Mouse (Mus musculus) CH12.LX (cell line): ENCODE results near the gene Tmem88b. TPM values are rescaled to one million over a fixed set of nuclear protein-coding genes. Genes with fewer than 3 reads are reported as not detected.

Experiments used
- DNase-seq: peaks from one replicate; pipeline ENCODE4 v3.0.0-alpha.2; 2013; ENCODE audit errors: extremely low read depth
- H3K27ac ChIP-seq: 2 replicates; pipeline ENCODE4 v1.5.1; 2012; ENCODE audit warnings: low read depth, mild to moderate bottlenecking, control low read depth, moderate library complexity; ENCODE audit not compliant: insufficient read depth
- H3K27me3 ChIP-seq: replicated peaks from 2 replicates; pipeline ENCODE3; 2012; ENCODE audit warnings: inconsistent platforms
- H3K36me3 ChIP-seq, 2 experiments: replicated peaks in 1 of 2; 2 replicates each; pipeline versions ENCODE3 to v1.6.1; 2012; ENCODE audit warnings: inconsistent platforms in 1 of 2, low read length in 1 of 2, mild to moderate bottlenecking in 1 of 2, mixed read lengths in 1 of 2, moderate library complexity in 1 of 2; ENCODE audit not compliant: control insufficient read depth in 1 of 2, insufficient read depth in 1 of 2
- H3K4me1 ChIP-seq, 2 experiments: 2 replicates each; pipeline ENCODE4 v1.6.1; 2012; ENCODE audit warnings: inconsistent platforms in 1 of 2, moderate library complexity in 1 of 2; ENCODE audit not compliant: insufficient read depth in 2 of 2, control insufficient read depth in 1 of 2
- H3K4me2 ChIP-seq: 2 replicates; pipeline ENCODE4 v1.6.1; 2012; ENCODE audit warnings: low read depth, mild to moderate bottlenecking, control low read depth; ENCODE audit not compliant: poor library complexity, insufficient read depth, severe bottlenecking
- H3K4me3 ChIP-seq, 3 experiments: fragments of 150-350 bp in 1 of 3; sonication (generic) in 1 of 3; replicated peaks in 1 of 3; 2 replicates each; pipeline versions ENCODE3 to v1.5.1; 2011 to 2012; ENCODE audit warnings: low read depth in 2 of 3, low read length in 2 of 3, mild to moderate bottlenecking in 2 of 3, moderate library complexity in 2 of 3, control low read depth in 1 of 3, improper control_type of control experiment in 1 of 3, inconsistent platforms in 1 of 3, mixed read lengths in 1 of 3; ENCODE audit not compliant: poor library complexity in 1 of 3
- H3K79me2 ChIP-seq: replicated peaks from 2 replicates; pipeline ENCODE4 v1.6.1; 2012; ENCODE audit warnings: mild to moderate bottlenecking, moderate library complexity; ENCODE audit not compliant: control insufficient read depth, poor library complexity, insufficient read depth, severe bottlenecking; ENCODE audit errors: extremely low read depth
- H3K9ac ChIP-seq: 2 replicates; pipeline ENCODE4 v1.6.1; 2012; ENCODE audit warnings: low read depth, mild to moderate bottlenecking, control low read depth, moderate library complexity; ENCODE audit not compliant: insufficient read depth
- H3K9me3 ChIP-seq: replicated peaks from 2 replicates; pipeline ENCODE3; 2012; ENCODE audit warnings: low read length, inconsistent platforms, mixed read lengths
- CHD2 ChIP-seq: IDR thresholded peaks from 2 replicates; pipeline ENCODE4 v1.6.1; 2011; ENCODE audit warnings: low read length, improper control_type of control experiment
- CTCF ChIP-seq, 2 experiments: IDR thresholded peaks in 1 of 2; conservative IDR thresholded peaks in 1 of 2; 2 replicates each; pipeline ENCODE4 v1.5.1; 2011 to 2012; ENCODE audit warnings: low read depth in 2 of 2, low read length in 2 of 2, improper control_type of control experiment in 1 of 2, inconsistent platforms in 1 of 2, mild to moderate bottlenecking in 1 of 2, moderate library complexity in 1 of 2
- ELF1 ChIP-seq: IDR thresholded peaks from 2 replicates; pipeline ENCODE4 v1.6.1; 2014; ENCODE audit warnings: low read depth, mild to moderate bottlenecking, inconsistent platforms, low read length, improper control_type of control experiment
- EP300 ChIP-seq: IDR thresholded peaks from 2 replicates; pipeline ENCODE4 v1.6.1; 2011; ENCODE audit warnings: low read length, improper control_type of control experiment
- ETS1 ChIP-seq: conservative IDR thresholded peaks from 2 replicates; pipeline ENCODE4 v1.6.1; 2012; ENCODE audit warnings: low read depth, mild to moderate bottlenecking, inconsistent platforms, low read length, improper control_type of control experiment, moderate library complexity
- HCFC1 ChIP-seq: IDR thresholded peaks from 2 replicates; pipeline ENCODE4 v1.6.1; 2012; ENCODE audit warnings: low read depth, mild to moderate bottlenecking, inconsistent platforms, low read length, improper control_type of control experiment
- IRF4 ChIP-seq: IDR thresholded peaks from 2 replicates; pipeline ENCODE4 v1.6.1; 2014; ENCODE audit warnings: low read depth, mild to moderate bottlenecking, inconsistent platforms, low read length, improper control_type of control experiment
- JUN ChIP-seq: IDR thresholded peaks from 2 replicates; pipeline ENCODE4 v1.6.1; 2011; ENCODE audit warnings: low read depth, mild to moderate bottlenecking, low read length, improper control_type of control experiment, moderate library complexity; ENCODE audit not compliant: insufficient read depth
- MAFK ChIP-seq: IDR thresholded peaks from 2 replicates; pipeline ENCODE4 v1.6.1; 2011; ENCODE audit warnings: low read length, improper control_type of control experiment; ENCODE audit not compliant: insufficient replicate concordance
- MAX ChIP-seq: IDR thresholded peaks from 2 replicates; pipeline ENCODE4 v1.6.1; 2011; ENCODE audit warnings: low read length, improper control_type of control experiment
- MAZ ChIP-seq: IDR thresholded peaks from 2 replicates; pipeline ENCODE4 v1.6.1; 2012; ENCODE audit warnings: low read depth, mild to moderate bottlenecking, inconsistent platforms, low read length, improper control_type of control experiment, moderate library complexity
- MXI1 ChIP-seq: IDR thresholded peaks from 2 replicates; pipeline ENCODE4 v1.6.1; 2011; ENCODE audit warnings: mild to moderate bottlenecking, low read depth, low read length, improper control_type of control experiment
- MYC ChIP-seq: IDR thresholded peaks from 2 replicates; pipeline ENCODE4 v1.6.1; 2011; ENCODE audit warnings: low read depth, mild to moderate bottlenecking, improper control_type of control experiment, low read length
- NELFE ChIP-seq: IDR thresholded peaks from 2 replicates; pipeline ENCODE4 v1.6.1; 2011; ENCODE audit warnings: low read depth, low read length, improper control_type of control experiment
- PAX5 ChIP-seq: IDR thresholded peaks from 2 replicates; pipeline ENCODE4 v1.6.1; 2012; ENCODE audit warnings: low read length, inconsistent platforms, mixed read lengths
- POLR2A ChIP-seq: IDR thresholded peaks from 2 replicates; pipeline ENCODE4 v1.6.1; 2011; ENCODE audit warnings: low read depth, mild to moderate bottlenecking, improper control_type of control experiment, low read length
- POLR2AphosphoS2 ChIP-seq: IDR thresholded peaks from 2 replicates; pipeline ENCODE4 v1.6.1; 2011; ENCODE audit warnings: low read depth, low read length, improper control_type of control experiment
- RCOR1 ChIP-seq: conservative IDR thresholded peaks from 2 replicates; pipeline ENCODE4 v1.6.1; 2012; ENCODE audit warnings: low read depth, mild to moderate bottlenecking, inconsistent platforms, low read length, improper control_type of control experiment
- SIN3A ChIP-seq: IDR thresholded peaks from 2 replicates; pipeline ENCODE4 v1.6.1; 2012; ENCODE audit warnings: low read length, improper control_type of control experiment, inconsistent platforms
- SMC3 ChIP-seq: IDR thresholded peaks from 2 replicates; pipeline ENCODE4 v1.6.1; 2011; ENCODE audit warnings: low read depth, low read length, improper control_type of control experiment
- TCF12 ChIP-seq: IDR thresholded peaks from 2 replicates; pipeline ENCODE4 v1.6.1; 2014; ENCODE audit warnings: low read depth, mild to moderate bottlenecking, inconsistent platforms, low read length, improper control_type of control experiment
- USF1 ChIP-seq: IDR thresholded peaks from 2 replicates; pipeline ENCODE4 v1.6.1; 2014; ENCODE audit warnings: low read depth, mild to moderate bottlenecking, inconsistent platforms, low read length, improper control_type of control experiment
- ZNF384 ChIP-seq: IDR thresholded peaks from 2 replicates; pipeline ENCODE4 v1.6.1; 2012; ENCODE audit warnings: low read depth, low read length, improper control_type of control experiment, inconsistent platforms
- dilution Hi-C: fragments of 300-500 bp; cut with MboI; formaldehyde crosslinking; loops from 2 replicates; pipeline ENCODE4 v1.14.3; 2020; ENCODE audit warnings: low sequenced_read_pairs; ENCODE audit not compliant: extremely low pct_unique_long_range_greater_than_20kb, extremely low pct_ligation_motif_present
- in situ Hi-C: fragments of 300-500 bp; cut with MboI; formaldehyde crosslinking; loops from 3 replicates; pipeline ENCODE4 v1.14.3; 2019; ENCODE audit warnings: low sequenced_read_pairs, low pct_ligation_motif_present, low pct_unique_long_range_greater_than_20kb, mixed read lengths
- polyA plus RNA-seq: library from polyadenylated mRNA; unstranded; fragments of >175 nt; gene quantifications from 2 replicates; pipeline ENCODE4 v1.2.1, GENCODE M21; 2012; ENCODE audit warnings: low read depth; ENCODE audit not compliant: insufficient read length
- total RNA-seq, 2 experiments: library from RNA; depleted of rRNA; stranded (reverse); fragments of 300-350 nt in 1 of 2; fragments of >200 nt in 1 of 2; gene quantifications; 2 replicates each; pipeline ENCODE4 v1.2.3; 2012 to 2014

Gene Tmem88b
- total and polyA plus RNA-seq, 3 experiments: 0.04 TPM; not detected in 2

DNA sequence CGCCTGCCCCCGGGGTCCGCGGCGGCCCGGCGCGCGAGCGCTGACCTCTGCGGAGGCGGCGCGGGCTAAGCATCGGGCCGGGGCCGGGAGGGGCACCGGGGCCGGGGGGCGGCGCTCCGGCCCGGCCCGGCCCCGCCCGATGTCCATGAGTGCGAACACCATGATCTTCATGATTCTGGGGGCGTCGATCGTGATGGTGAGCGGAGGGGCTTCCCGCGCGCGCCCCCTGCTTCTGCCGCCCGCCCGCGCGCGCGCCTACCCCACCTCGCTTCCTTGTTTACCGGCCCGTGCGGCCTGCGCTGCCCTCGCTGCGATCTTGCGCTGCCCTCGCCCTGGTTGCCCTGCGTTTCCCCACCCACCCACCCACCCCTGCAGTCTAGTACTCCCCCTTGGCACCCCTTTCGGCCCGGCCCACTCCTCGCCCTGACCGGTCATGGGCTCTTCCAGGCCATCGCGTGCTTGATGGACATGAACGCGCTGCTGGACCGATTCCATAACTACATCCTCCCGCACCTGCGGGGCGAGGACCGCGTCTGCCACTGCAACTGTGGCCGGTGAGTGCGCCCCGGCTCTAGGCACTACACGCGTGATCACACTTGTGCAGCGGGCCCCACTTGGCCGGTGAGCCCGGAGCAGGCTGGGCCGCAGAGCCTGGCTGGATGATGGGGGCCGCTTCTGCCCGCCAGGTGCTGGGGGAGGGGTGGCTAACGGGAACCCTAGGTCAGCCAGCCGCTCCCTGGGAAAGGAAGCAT is 50.5 kb downstream of the Tmem88b start:
- DNase-seq: no peak
- peak overlapping the region; percentile 64 to 93 (median 68) for H3K4me3 ChIP-seq
- H3K79me2 ChIP-seq: no peaks in the 10 kb centered on the region
- in situ Hi-C loops (loop anchor here (5.0 kb wide), 1 partner anchor 32 kb away; no protein-coding TSS in a partner anchor), dilution Hi-C loops (no loop called here)
- no peaks in the 10 kb centered on the region for H3K9me3 ChIP-seq
- H3K27ac ChIP-seq: no peak overlapping the region
- H3K27me3 ChIP-seq: no peaks in the 10 kb centered on the region
- peak overlapping the region; percentile 76 for H3K4me2 ChIP-seq
- TF ChIP-seq TCF12 (0 out of 2 replicates have a peak, but pooled peaks have one; percentile 28), JUN (no peak), CHD2 (0 out of 2 replicates have a peak, but pooled peaks have one; percentile 13)
- H3K4me1 ChIP-seq: peaks cover 8 to 31% of the 10 kb centered on the region in 2 experiments
- H3K9ac ChIP-seq: peak overlapping the region; percentile 85
- H3K36me3 ChIP-seq: peaks cover 42 to 65% of the 10 kb centered on the region in 2 experiments

DNA sequence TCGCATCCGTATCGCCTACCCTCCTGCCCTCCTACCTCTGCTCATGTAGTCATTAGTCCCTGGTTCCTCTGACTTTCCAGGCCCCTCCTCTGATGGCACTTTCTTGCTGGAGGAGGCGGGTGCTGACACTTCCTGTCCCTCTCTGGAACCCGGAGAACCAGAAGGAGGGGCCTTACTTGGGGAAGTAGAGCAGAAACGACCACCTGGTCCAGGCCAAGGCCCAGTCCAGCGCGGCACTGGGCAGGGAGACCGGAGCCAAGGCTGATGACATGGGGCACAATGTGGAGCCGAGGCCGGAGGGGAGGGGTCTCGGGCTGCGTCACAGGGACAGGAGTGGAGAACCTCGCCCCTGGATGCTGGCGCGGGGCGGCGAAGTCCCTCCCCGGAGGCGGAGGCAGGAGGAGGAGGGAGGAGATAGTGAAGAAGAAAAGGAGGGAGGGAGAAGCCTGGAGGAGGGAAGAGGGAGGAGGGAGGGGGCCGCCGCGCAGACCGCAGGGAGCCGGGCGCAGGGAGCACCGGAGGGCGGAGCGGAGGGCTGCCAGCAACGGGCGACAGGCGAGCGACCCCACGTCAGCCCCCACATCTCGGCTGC is 51.2 kb downstream of the Tmem88b start, which contains the start of gene Tmem240:
TSS of gene Tmem240 (plus strand) at position 451 of the 592 bp plus-strand sequence.
- H3K4me3 ChIP-seq: peak within 1 kb of the TSS; percentile 64 to 93 (median 68)
- peak within 1 kb of the TSS; percentile 76 for H3K4me2 ChIP-seq
- peak within 1 kb of the TSS; percentile 85 for H3K9ac ChIP-seq
- H3K27me3 ChIP-seq: no peaks in the 10 kb centered on the region
- DNase-seq: peak; percentile 77
- H3K36me3 ChIP-seq: peaks cover 40 to 65% of the 10 kb centered on the region in 2 experiments
- in situ Hi-C loops (loop anchor here (5.0 kb wide), 1 partner anchor 33 kb away; no protein-coding TSS in a partner anchor), dilution Hi-C loops (no loop called here)
- TF ChIP-seq HCFC1: no peak
- peak; percentile 89 for TF ChIP-seq POLR2AphosphoS2
- TF ChIP-seq TCF12: peak; percentile 6; the same call in 1 of the 2 replicates
- peak; percentile 35; the same call in 1 of the 2 replicates for TF ChIP-seq NELFE
- TF ChIP-seq USF1: no peak
- peak; percentile 9; the same call in 1 of the 2 replicates for TF ChIP-seq ELF1
- peak; percentile 55; the same call in 1 of the 2 replicates for TF ChIP-seq POLR2A
- TF ChIP-seq EP300: no peak
- H3K9me3 ChIP-seq: no peaks in the 10 kb centered on the region
- H3K27ac ChIP-seq: peak within 1 kb of the TSS; percentile 85
- H3K4me1 ChIP-seq: peaks cover 8 to 31% of the 10 kb centered on the region in 2 experiments
- no peaks in the 10 kb centered on the region for H3K79me2 ChIP-seq

DNA sequence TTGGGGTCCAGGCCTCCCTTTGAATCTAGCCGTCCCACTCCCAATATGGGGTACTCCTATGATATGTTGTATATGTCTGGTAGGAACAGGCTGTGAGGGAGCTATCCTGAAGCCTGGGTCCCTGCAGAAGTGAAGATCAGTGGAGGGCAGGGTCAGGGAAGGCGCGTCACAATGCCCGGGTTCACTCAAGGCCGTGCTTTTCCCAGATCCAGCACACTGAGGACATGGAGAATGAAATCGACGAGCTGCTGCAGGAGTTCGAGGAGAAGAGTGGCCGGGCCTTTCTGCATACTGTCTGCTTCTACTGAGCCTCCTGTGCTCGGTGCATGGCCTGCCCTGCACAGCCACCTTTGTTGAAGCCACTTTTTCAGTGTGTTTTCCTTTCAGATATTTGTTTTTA is 52.4 kb downstream of the Tmem88b start:
- peaks cover 8 to 22% of the 10 kb centered on the region in 2 experiments for H3K4me1 ChIP-seq
- H3K9ac ChIP-seq: no peak overlapping the region
- H3K27ac ChIP-seq: no peak overlapping the region
- no peaks in the 10 kb centered on the region for H3K9me3 ChIP-seq
- no peaks in the 10 kb centered on the region for H3K27me3 ChIP-seq
- H3K36me3 ChIP-seq: peaks cover 36 to 68% of the 10 kb centered on the region in 2 experiments
- H3K79me2 ChIP-seq: no peaks in the 10 kb centered on the region
- TF ChIP-seq ZNF384: no peak
- no peak for TF ChIP-seq MAFK
- no peak for TF ChIP-seq MAX
- TF ChIP-seq PAX5: no peak
- no peak for TF ChIP-seq TCF12
- no peak for TF ChIP-seq MYC
- TF ChIP-seq RCOR1: no peak
- no peak for TF ChIP-seq ETS1
- TF ChIP-seq SMC3: no peak
- no peak for TF ChIP-seq NELFE
- TF ChIP-seq IRF4: no peak
- no peak for TF ChIP-seq USF1
- TF ChIP-seq CTCF (conservative IDR thresholded peaks at IDR 0.05 in 1 of 2, IDR thresholded peaks at IDR 0.05 in 1 of 2; ENCODE audit: low read depth in 2 of 2, low read length in 2 of 2): no peak
- no peak for TF ChIP-seq POLR2AphosphoS2
- TF ChIP-seq MXI1: no peak
- TF ChIP-seq MAZ: no peak
- TF ChIP-seq SIN3A: no peak
- dilution Hi-C loops (no loop called here), in situ Hi-C loops (loop anchor here (5.0 kb wide), 1 partner anchor 34 kb away; no protein-coding TSS in a partner anchor)
- no peak for DNase-seq
- no peak overlapping the region for H3K4me3 ChIP-seq
- no peak overlapping the region for H3K4me2 ChIP-seq
